Mouse (Mus musculus) small intestine, adult 2 months (tissue): ENCODE data around the gene Cdx4.

ENCODE experiments used
- CTCF ChIP-seq: fragments of 200-500 bp; IDR thresholded peaks from 2 replicates; pipeline ENCODE4 v1.5.1; 2012; ENCODE audit warnings: low read depth, mild to moderate bottlenecking, control low read depth, inconsistent platforms, low read length, moderate library complexity, mixed read lengths; ENCODE audit not compliant: insufficient replicate concordance, insufficient read length; ENCODE audit errors: extremely low read depth
- POLR2A ChIP-seq: fragments of 200-500 bp; IDR thresholded peaks from 2 replicates; pipeline ENCODE4 v1.6.1; 2012; ENCODE audit warnings: low read depth, mild to moderate bottlenecking, control low read depth, inconsistent platforms, low read length, moderate library complexity

- TF ChIP-seq POLR2A (no peak), CTCF (no peak)
These were observed 7.1 kb upstream of the Cdx4 start for GRCm38 (mm10) chrX:103314146-103314545.
